Mouse (Mus musculus) cerebellum, postnatal 14 days (tissue): ENCODE measurements at regions not wholly inside any gene's neighbourhood (a gene's known extent, or its start where the extent isn't known, plus 50 kb on each side); places are given as distances from the start of the nearest gene placed in this dataset.
A peak's percentile ranks its signal among the peaks of the same experiment; 100 is the strongest.

Experiments used
- DNase-seq, 2 experiments: peaks; one replicate each; pipeline ENCODE4 v3.0.0; 2021; ENCODE audit warnings: mixed read lengths in 2 of 2

DNA sequence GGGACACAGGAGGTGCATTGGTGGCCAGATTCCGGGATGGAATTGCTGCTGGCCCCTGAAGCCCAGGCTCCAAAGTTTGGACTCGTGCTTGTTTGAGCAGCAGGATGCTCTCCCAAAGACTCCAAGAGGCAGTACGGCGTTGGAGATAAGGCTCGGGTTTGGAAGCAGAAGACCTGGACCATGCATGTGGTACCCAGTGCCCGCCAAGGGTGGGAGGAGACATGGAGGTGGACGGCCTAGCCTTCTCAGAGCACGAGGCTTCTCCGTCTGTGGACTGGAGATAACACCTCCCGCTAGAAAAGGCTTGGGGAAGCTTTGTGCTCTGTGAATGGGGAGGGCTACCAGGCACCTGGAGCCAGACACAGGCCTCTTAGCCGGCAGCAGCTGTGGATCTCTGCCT is 271.7 kb downstream of the Rps6kc1 start:
- no peak for DNase-seq

DNA sequence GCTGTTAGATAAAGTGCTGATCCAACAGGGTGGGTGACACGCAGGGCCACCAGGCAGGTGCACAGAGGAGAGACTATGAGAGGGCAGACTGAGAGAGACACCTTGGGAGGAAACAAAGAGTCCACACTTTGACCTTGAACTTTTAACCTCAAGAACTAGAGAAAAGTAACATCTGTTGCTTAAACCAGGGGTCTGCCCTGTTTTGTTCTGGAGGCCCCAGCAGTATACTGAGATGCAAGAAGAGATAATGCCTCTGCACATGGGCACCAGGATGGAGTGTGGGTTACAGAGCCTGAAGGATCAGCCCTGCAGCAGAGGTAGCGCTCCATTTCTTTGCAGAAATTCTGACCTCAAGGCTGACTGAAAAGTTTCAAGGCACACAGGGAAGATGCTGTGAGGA is 276.6 kb downstream of the Rps6kc1 start:
- no peak for DNase-seq

DNA sequence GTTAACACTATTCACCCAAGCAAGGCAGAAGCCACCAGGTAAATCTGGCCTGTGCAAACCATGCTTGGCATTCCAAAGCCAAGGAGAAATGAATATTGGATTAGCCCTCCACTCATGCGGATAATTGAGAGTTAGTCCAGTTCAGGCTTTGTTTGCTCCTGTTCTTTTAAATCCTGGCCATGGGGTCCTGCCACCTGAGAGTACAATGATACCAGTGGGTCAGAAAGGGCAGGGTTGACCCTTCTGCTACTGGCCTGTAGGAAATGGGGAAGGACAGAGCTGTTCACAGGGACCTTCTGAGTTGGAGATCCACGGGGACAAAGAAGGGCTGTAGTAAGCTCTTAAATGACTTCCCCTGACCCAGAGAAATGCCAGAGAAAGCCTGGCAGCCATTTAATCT is 279.9 kb downstream of the Rps6kc1 start:
- no peak for DNase-seq

DNA sequence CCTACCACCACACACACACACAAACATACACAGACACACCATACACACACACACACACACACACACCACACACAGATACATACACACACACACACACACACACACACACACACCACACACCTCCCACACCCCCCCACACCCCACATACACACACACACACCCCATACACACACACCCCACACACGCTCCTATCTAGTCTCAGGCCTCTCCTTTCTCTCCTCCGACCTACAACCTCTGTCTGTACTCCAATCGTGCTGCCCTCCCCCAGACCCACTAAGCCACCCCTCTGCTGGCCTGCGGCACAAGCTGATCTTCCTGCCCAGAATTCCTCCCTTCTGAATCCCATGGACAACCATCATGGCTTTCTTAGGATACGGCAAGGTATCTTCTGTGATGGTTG is 281.4 kb downstream of the Rps6kc1 start:
- no peak for DNase-seq

GRCm38 (mm10) chr1:190623916-190624315 is 287.7 kb downstream of the Rps6kc1 start:
- no peak for DNase-seq

GRCm38 (mm10) chr1:190600425-190600824 is 311.1 kb downstream of the Rps6kc1 start:
- no peak for DNase-seq

GRCm38 (mm10) chr1:190599622-190600021 is 311.9 kb downstream of the Rps6kc1 start:
- no peak for DNase-seq

GRCm38 (mm10) chr1:190596209-190596608 is 315.4 kb downstream of the Rps6kc1 start:
- DNase-seq, result no peak

DNA sequence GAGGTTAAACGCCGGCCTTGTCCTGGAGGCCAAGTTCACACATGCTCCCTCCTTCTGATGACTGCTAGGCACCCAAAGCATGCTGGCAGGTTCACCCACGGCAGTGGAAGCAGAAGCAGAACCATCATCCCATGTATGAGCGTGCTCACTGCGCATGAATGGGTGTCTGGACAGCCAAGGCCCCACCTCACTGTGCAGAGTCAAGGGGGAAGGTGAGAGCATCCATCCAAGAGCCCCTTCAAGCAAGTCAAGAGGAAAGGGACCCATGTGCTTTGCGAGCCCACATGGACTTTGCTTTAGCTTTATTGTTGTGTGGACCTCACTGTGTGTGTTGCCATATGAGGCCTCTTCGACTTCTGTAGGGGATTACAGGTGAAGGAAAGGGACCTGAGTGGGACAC is 319.9 kb downstream of the Rps6kc1 start:
- DNase-seq, result no peak

GRCm38 (mm10) chr1:190589586-190589985 is 322.0 kb downstream of the Rps6kc1 start:
- no peak for DNase-seq

DNA sequence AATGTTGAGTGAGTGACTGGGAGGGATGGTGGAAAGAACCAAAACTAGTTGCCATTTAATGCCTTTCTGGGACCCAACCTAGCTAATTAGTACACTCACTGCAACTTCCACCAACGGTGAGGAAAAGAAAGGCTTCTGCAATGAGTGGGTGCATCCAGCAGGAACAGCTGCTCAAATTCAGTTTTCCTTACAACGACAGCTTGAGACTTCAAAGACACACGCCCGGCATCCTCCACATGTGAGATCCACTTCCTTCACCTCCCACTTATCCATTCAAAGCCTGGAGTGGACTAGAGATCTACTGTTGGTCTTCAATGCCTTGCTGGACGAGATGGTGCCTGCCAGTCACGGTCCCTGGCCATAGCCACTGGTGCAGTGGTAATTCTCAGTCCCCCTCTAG is 328.3 kb downstream of the Rps6kc1 start:
- no peak for DNase-seq

DNA sequence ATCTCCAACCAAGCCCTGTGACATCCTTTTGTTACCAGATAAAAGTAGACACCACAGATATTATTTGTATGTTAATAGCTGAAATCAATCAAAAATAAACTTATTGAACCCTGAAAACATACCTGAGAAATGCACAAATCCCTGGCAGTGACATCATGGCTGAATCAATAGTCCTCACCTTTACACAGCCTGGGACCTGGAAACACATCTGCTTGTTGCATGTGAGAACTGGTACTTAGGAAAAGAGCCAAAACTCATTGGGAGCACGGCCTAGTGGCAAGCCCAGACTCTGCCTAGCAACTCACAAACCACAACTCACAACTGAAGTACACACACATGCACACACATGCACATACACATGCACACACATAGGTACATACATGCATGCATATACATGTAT is 330.9 kb downstream of the Rps6kc1 start:
- DNase-seq, result no peak

- no peak for DNase-seq
Observed at GRCm38 (mm10) chr1:190570981-190571380, 340.6 kb downstream of the Rps6kc1 start.

DNA sequence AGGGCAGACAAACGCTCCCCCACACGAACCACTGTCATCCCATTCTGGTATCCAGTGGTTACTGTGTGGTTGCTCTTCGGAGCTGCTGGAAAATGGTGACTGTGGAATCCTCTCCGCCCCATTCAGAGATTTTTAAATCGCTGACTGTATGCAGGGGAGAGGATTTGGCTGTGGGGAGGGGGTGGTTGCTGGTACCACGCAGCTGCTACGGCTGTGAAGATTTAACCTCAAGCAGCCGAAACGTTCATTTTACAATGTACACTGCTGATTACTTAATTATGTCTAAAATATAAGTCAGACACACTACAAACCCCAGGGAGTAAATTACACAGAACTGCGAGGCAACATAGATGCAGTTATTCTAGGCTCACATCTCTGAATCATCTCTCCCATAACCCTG is 341.0 kb downstream of the Rps6kc1 start:
- DNase-seq, result no peak

GRCm38 (mm10) chr1:190566744-190567143 is 344.8 kb downstream of the Rps6kc1 start:
- DNase-seq, result peak; percentile 93 to 98

DNA sequence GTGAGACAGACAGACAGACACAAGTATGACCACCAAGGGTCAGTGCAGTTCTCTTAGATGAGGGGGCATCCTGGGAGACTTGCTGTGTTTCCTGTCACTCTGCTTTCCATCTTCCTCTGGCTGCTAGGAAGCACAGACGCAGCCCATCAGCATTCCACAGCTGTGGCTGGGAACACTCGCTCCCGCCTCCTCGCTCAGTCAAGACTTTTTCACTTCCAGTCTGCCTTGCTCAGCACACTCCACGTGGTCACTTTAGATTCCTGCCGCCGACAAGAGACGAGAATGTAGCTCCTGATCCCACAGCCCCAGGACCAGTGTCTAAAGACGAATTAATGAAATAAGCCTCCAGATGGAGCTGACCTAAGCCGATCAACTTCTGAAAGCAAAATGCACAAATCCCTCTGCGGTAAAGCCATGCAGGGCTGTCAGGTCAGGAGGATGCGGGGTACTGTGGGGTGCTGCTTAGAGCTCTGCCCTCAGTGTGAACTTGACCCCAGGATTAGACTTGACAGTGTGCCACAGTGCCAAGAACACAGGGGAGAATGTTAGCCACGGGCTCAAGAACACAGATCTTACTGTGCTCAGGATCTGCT is 348.6 kb downstream of the Rps6kc1 start:
- no peak for DNase-seq

DNA sequence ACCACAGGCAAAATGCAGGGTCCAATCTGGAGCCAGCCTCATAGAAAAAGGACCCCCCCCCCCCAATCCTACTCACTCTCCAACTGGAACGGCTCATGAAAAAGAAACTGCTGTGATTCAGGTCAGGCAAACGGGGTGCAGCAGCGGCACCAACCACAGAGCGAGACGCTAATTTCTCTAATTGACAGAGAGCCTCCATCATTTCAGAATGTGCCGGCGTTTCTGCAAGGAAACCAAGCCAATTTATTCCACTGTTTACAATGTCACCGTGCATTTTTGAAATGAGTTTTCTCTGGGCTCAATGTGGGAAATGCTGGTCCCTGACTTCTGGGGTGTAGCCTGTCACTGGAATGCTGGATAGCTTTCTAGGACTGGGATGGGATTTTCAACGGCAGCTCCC is 351.5 kb downstream of the Rps6kc1 start:
- DNase-seq, result no peak

- no peak for DNase-seq
Observed at GRCm38 (mm10) chr1:190541892-190542291, 369.7 kb downstream of the Rps6kc1 start.

DNA sequence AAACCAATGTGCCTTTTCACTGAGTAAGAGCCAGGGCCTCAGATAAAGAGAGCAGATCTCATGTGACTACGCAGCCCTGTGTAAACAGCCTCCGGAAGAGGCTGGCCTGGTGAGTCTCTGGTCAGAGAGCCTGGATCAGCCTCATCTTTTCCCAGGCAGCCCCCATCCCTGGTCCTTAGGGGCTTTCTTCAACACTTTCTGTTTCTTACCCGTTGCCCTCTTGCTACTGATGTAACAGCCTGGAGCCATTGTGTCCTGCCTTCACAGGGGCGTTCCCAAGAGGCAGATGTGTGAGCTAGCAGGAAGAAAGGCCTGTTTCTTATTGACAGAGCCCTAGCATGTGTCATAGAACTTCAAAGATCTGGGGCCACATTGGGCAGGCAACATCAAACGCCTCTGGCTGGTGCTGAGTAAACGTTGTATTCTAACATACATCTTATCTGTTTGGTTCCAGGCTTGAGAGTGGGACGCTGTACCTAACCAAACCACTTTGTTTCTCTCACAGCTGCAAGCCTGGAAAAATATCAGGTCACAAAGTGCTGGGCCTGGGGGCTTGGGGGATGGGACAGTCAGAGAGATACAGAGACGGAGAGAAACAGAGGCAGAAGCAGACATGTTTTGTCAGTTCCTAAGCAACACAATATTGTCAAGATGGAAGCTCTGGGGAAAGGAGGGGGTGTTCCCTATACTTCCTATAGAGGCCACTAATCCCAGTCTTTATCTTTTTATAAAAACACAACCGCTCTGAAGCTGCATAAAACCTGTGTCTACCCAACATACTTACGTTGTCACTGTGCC is 362.6 kb upstream of the Prox1 start:
- no peak for DNase-seq

DNA sequence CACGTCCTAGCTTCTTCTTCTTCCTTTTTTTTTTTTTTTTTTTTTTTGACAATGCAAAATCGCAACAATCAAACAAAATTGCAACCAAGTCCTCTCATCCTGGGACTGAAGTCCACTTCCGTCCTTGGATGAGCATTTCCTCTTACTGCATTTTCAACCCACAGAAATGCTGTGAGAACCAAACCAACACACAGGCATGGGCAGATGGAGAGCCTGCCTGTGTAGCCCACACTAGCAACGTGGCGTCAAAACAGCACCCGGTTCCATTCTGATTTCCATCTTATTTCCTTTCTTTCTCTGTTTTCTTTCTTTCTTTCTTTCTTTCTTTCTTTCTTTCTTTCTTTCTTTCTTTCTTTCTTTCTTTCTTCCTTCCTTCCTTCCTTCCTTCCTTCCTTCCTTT is 360.7 kb upstream of the Prox1 start:
- no peak for DNase-seq

DNA sequence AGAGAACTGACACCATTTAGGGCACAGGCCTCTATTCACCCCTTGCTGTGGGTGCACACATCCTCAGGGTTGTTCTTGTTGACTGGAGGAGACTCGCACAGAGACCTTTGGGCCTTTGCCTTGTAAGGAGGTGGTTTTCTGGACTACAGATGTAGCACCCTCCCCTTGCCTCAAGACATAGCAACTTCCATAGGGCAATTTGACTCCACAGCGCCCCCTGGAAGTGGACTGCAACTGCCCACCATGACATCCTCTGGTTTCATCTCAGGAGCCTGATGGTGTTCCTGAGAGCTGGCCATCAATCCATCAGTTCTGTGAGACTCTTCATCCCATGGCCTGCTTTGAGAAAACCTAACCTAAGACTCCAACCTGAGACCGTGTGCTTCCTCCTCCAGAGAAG is 359.6 kb upstream of the Prox1 start:
- no peak for DNase-seq

- DNase-seq, result no peak
Observed at GRCm38 (mm10) chr1:190527545-190528137, 357.1 kb upstream of the Prox1 start.

- peak in 1 of 2 experiments; percentile 22 for DNase-seq
Observed at GRCm38 (mm10) chr1:190526634-190527033, 356.1 kb upstream of the Prox1 start.

- no peak for DNase-seq
Observed at GRCm38 (mm10) chr1:190526046-190526445, 355.5 kb upstream of the Prox1 start.
